Mouse (Mus musculus) left cerebral cortex, postnatal 36 days (tissue): ENCODE measurements around the gene Tex48. TPM values are rescaled to one million over a fixed set of nuclear protein-coding genes. Genes with fewer than 3 reads are reported as not detected.

Source experiments
- DNase-seq, 2 experiments: peaks; one replicate each; pipeline ENCODE4 v3.0.0; 2021 to 2022; ENCODE audit warnings: low spot score in 2 of 2, mixed read lengths in 1 of 2
- intact Hi-C: fragments of 180-260 bp; cut with DNase I; formaldehyde crosslinking; loops from one replicate; pipeline ENCODE4 v1.15.1; 2025
- total RNA-seq, 2 experiments: library from RNA; stranded (reverse); gene quantifications; 2 replicates each; pipeline ENCODE4 v1.2.3; 2021

Gene Tex48
- total RNA-seq, 2 experiments from 2014 or later = not detected

- no peak for DNase-seq
- intact Hi-C loops = no loop called here
These were observed 21.4 kb downstream of the Tex48 start for GRCm38 (mm10) chr4:63600786-63601185.

GRCm38 (mm10) chr4:63596010-63596409, 26.2 kb downstream of the Tex48 start:
- intact Hi-C loops = no loop called here
- no peak for DNase-seq

- DNase-seq = no peak
- intact Hi-C loops = no loop called here
These were observed 27.0 kb downstream of the Tex48 start for GRCm38 (mm10) chr4:63595259-63595658.

GRCm38 (mm10) chr4:63594459-63595110, 27.6 kb downstream of the Tex48 start:
- intact Hi-C loops = no loop called here
- no peak for DNase-seq

GRCm38 (mm10) chr4:63590538-63590937, 31.7 kb downstream of the Tex48 start:
- DNase-seq = no peak
- intact Hi-C loops = no loop called here

- intact Hi-C loops = no loop called here
- DNase-seq = peak in 1 of 2 experiments; percentile 1
These were observed 32.2 kb downstream of the Tex48 start for GRCm38 (mm10) chr4:63589987-63590386.

- no peak for DNase-seq
These were observed 36.0 kb downstream of the Tex48 start for GRCm38 (mm10) chr4:63586240-63586639.

GRCm38 (mm10) chr4:63585216-63585615, 37.0 kb downstream of the Tex48 start:
- DNase-seq = no peak
- intact Hi-C loops = no loop called here

More at GRCm38 (mm10) chr4:63586240-63586639, 36.0 kb downstream of the Tex48 start:
- intact Hi-C loops = no loop called here

GRCm38 (mm10) chr4:63582580-63582979, 39.6 kb downstream of the Tex48 start:
- DNase-seq = no peak
- intact Hi-C loops = no loop called here

GRCm38 (mm10) chr4:63580078-63580477, 42.1 kb downstream of the Tex48 start:
- intact Hi-C loops = no loop called here
- DNase-seq = no peak

GRCm38 (mm10) chr4:63579649-63580048, 42.6 kb downstream of the Tex48 start:
- intact Hi-C loops = no loop called here
- DNase-seq = no peak

- DNase-seq = no peak
- intact Hi-C loops = no loop called here
These were observed 49.6 kb downstream of the Tex48 start for GRCm38 (mm10) chr4:63572621-63573020.

GRCm38 (mm10) chr4:63570208-63570781, 51.9 kb downstream of the Tex48 start:
- DNase-seq = no peak
- intact Hi-C loops = no loop called here

GRCm38 (mm10) chr4:63569322-63569721, 52.9 kb downstream of the Tex48 start:
- intact Hi-C loops = no loop called here
- no peak for DNase-seq

GRCm38 (mm10) chr4:63567712-63568390, 54.4 kb downstream of the Tex48 start:
- no peak for DNase-seq

GRCm38 (mm10) chr4:63562742-63563141, 59.5 kb downstream of the Tex48 start:
- DNase-seq = no peak
- intact Hi-C loops = no loop called here

More at GRCm38 (mm10) chr4:63567712-63568390, 54.4 kb downstream of the Tex48 start:
- intact Hi-C loops = no loop called here

GRCm38 (mm10) chr4:63561861-63562675, 60.2 kb downstream of the Tex48 start:
- no peak for DNase-seq
- intact Hi-C loops = no loop called here

- DNase-seq = no peak
- intact Hi-C loops = no loop called here
These were observed 62.1 kb downstream of the Tex48 start for GRCm38 (mm10) chr4:63560079-63560478.

- DNase-seq = peak in 1 of 2 experiments; percentile 15
- intact Hi-C loops = loop anchor here (2.0 to 5.0 kb wide), 3 partner anchors 14 to 142 kb away; partner anchors contain the start of gene Atp6v1g1
These were observed 63.0 kb downstream of the Tex48 start for GRCm38 (mm10) chr4:63559127-63559697.
